Mouse (Mus musculus) neural tube, embryonic 11.5 days (tissue): ENCODE results near the gene Pnpla6. TPM values are rescaled to one million over a fixed set of nuclear protein-coding genes. Genes with fewer than 3 reads are reported as not detected.
A peak's percentile ranks its signal among the peaks of the same experiment; 100 is the strongest.

Experiments used
- ATAC-seq: fragments of 200-750 bp; cut with Nextera tagmentation; 2 replicates; pipeline ENCODE4 v1.8.0; 2017; ENCODE audit warnings: moderate number of reproducible peaks, mild to moderate bottlenecking, moderate TSS enrichment, moderate library complexity; ENCODE audit not compliant: insufficient read depth, low FRiP score, low TSS enrichment
- DNase-seq: peaks from one replicate; pipeline ENCODE4 v3.0.0-alpha.2; 2015; ENCODE audit warnings: low spot score
- H3K27ac ChIP-seq: fragments of 300-500 bp; sonication (generic); 2 replicates; pipeline ENCODE4 v1.5.1; 2014; ENCODE audit warnings: low read depth, mild to moderate bottlenecking, low read length
- H3K27me3 ChIP-seq: fragments of 300-500 bp; sonication (generic); 2 replicates; pipeline ENCODE4 v1.6.1; 2014; ENCODE audit warnings: mild to moderate bottlenecking, low read length, mixed read lengths; ENCODE audit not compliant: control insufficient read depth, insufficient read depth
- H3K36me3 ChIP-seq: fragments of 300-500 bp; sonication (generic); 2 replicates; pipeline ENCODE4 v1.6.1; 2014; ENCODE audit warnings: mild to moderate bottlenecking, low read length, moderate library complexity, mixed read lengths; ENCODE audit not compliant: control insufficient read depth, insufficient read depth
- H3K4me1 ChIP-seq: fragments of 300-500 bp; sonication (generic); 2 replicates; pipeline ENCODE4 v1.6.1; 2014; ENCODE audit warnings: low read length, mixed read lengths; ENCODE audit not compliant: control insufficient read depth, insufficient read depth
- H3K4me2 ChIP-seq: fragments of 300-500 bp; sonication (generic); 2 replicates; pipeline ENCODE4 v1.6.1; 2014; ENCODE audit warnings: low read depth, mild to moderate bottlenecking, moderate library complexity
- H3K4me3 ChIP-seq: fragments of 300-500 bp; sonication (generic); 2 replicates; pipeline ENCODE4 v1.5.1; 2014; ENCODE audit warnings: low read depth, low read length
- H3K9ac ChIP-seq: fragments of 300-500 bp; sonication (generic); 2 replicates; pipeline ENCODE4 v1.6.1; 2014; ENCODE audit warnings: mild to moderate bottlenecking, low read length
- H3K9me3 ChIP-seq: fragments of 300-500 bp; sonication (generic); 2 replicates; pipeline ENCODE4 v1.6.1; 2016; ENCODE audit warnings: low read length; ENCODE audit not compliant: control insufficient read depth
- WGBS: fragments of 180-500 bp; shearing (Covaris S2); extraction: QIAGEN DNeasy Blood & Tissue Kit; methylation state at CpG from one replicate; pipeline ENCODE4 v1.1.7; 2014; 5-methylcytosine and 5-hydroxymethylcytosine counted together
- polyA plus RNA-seq: library from polyadenylated mRNA; unstranded; fragments of >200 nt; fragmentation: Nextera tagmentation; extraction: Ambion mirVana; gene quantifications from 2 replicates; pipeline ENCODE4 v1.2.1, GENCODE M21; 2014

The Pnpla6 gene
- polyA plus RNA-seq, 1 experiment from 2014 or later, result 17.9 TPM

DNA sequence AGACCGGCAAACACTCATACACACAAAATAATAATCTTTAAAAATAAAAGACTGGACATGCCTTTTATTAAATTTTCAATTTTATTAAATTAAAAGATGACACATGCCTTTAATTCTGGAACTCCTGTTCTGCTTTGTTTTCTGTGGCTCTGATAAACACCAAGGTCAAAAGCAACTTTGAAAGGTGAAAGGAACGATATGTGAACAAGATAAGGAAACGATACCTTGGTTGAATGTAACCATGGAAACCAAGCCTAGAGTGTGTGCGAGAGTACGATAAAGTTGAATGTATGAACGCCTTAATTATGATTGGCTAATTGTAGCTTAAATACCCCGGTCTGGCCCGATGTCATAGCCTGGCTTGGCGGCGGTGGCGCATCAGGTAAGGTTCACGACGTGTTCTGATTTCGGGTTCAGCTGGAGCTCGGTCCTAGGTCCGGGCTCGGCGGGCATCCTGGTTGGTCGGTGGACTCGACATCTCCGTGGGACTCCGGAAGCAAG, 32.9 kb upstream of the Pnpla6 start:
- no peak overlapping the region for H3K4me2 ChIP-seq
- DNase-seq (no peak), ATAC-seq (no peak)
- no peaks in the 10 kb centered on the region for H3K36me3 ChIP-seq
- no peak overlapping the region for H3K4me3 ChIP-seq
- H3K9me3 ChIP-seq, result no peaks in the 10 kb centered on the region
- no peaks in the 10 kb centered on the region for H3K4me1 ChIP-seq
- WGBS, result 86% methylated on average over 22 of the region's 22 CpGs
- no peak overlapping the region for H3K27ac ChIP-seq
- H3K9ac ChIP-seq, result no peak overlapping the region
- H3K27me3 ChIP-seq, result no peaks in the 10 kb centered on the region

DNA sequence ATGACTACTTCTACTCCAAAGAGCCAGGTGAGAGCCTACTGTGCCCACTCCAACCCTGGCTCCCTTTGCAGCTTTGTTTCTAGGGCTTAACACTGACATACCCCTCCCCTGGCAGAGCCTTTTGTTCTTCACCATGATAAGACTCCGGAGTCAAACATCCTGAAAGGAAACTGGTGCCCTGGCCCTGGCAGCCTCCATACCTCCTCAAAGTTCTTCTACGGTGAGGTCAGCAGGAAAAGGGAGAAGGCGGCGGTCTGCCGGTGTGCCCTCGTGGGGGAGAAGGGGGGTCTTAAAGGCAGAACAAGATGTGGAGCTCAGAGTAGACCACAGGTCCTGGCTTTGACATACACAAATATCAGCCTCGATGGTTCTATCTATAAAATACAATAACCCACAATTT, 31.6 kb upstream of the Pnpla6 start:
- no peaks in the 10 kb centered on the region for H3K36me3 ChIP-seq
- H3K9ac ChIP-seq, result no peak overlapping the region
- H3K27ac ChIP-seq, result no peak overlapping the region
- H3K27me3 ChIP-seq, result no peaks in the 10 kb centered on the region
- H3K4me3 ChIP-seq, result no peak overlapping the region
- ATAC-seq (no peak), DNase-seq (no peak)
- no peaks in the 10 kb centered on the region for H3K4me1 ChIP-seq
- no peak overlapping the region for H3K4me2 ChIP-seq
- WGBS, result 91% methylated on average over 7 of the region's 7 CpGs
- H3K9me3 ChIP-seq, result no peaks in the 10 kb centered on the region

DNA sequence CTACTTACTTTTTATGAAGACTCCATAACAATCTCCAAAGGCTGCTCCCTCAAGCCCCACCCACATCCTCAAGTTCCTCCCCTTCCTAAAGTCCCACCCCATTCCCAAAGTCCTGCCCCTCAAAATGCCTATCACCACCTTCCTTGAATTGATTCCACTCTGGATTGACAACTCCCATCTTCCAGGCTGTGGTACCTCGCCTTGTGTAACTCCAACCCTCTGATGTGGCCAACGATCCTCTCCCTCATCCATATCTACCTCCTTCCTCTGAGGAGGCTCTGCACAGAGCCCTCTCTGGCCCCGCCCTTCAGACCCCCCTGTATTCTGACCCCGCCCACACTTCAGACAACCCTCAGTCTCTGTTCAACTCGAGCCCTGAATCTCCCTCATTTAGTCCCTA, 30.0 kb upstream of the Pnpla6 start:
- 34% methylated on average over 5 of the region's 5 CpGs for WGBS
- H3K4me2 ChIP-seq, result no peak overlapping the region
- H3K27me3 ChIP-seq, result no peaks in the 10 kb centered on the region
- no peak for DNase-seq
- no peaks in the 10 kb centered on the region for H3K4me1 ChIP-seq
- no peak overlapping the region for H3K27ac ChIP-seq
- H3K4me3 ChIP-seq, result no peak overlapping the region
- H3K36me3 ChIP-seq, result no peaks in the 10 kb centered on the region
- H3K9me3 ChIP-seq, result no peaks in the 10 kb centered on the region
- H3K9ac ChIP-seq, result no peak overlapping the region
- no peak for ATAC-seq

DNA sequence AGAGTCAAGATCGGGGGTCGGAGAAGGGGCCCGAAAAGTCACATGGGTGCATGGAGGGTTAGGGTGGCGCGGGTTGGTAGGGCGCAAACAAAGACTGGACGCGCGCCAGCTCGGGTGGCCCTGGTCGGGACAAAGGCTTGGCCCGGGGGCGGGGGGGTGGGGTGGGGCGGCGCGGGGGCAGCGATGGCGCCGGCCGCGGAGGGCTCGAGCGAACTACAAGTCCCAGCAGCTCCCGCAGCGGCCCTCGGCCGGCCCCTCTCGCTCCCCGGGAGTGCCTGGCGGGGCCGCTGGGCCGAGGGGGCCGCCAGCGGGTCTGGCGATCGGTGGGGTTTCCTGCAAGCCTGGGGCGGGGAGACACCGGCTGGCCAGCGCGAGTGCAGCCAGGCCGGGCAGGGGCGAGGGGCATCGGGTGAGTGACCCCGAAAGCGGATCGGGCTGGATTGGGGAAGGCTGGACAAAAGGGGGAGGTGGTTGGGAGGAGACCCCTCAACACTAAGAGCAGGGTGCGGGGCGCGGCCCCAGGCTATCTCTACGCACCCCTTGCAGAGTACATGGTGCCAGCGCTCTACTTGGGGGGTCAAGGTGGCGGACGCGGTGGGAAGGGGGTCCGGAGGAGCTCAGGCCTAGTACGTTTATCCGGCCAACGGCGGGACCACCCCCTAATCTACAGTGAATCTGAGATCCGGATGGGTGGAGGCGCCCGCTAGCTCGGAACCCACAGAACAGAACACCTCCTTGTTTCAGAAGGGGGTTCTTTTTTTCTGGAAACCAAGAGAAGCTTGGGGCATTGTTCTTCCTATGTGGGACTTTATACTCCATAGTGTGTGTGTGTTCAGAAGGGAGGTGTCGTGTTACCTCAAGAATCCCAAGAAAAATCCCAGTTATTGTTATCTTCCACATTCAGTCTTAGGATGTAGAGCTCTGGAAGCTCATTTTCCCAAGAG, 22.0 kb upstream of the Pnpla6 start, which contains the start of gene Zfp358:
Zfp358 (plus strand) TSS at position 238 of the 944 bp plus-strand sequence.
- peak within 1 kb of the TSS; percentile 81 for H3K9ac ChIP-seq
- DNase-seq (peak; percentile 89), ATAC-seq (peak; percentile 93)
- peak within 1 kb of the TSS; percentile 3 for H3K27ac ChIP-seq
- H3K9me3 ChIP-seq, result peaks cover 5% of the 10 kb centered on the region; the same call in 1 of the 2 replicates
- H3K27me3 ChIP-seq, result no peaks in the 10 kb centered on the region
- peak within 1 kb of the TSS; percentile 61 for H3K4me3 ChIP-seq
- under 1% methylated on average over 52 of the region's 64 CpGs for WGBS
- H3K36me3 ChIP-seq, result peaks cover 19% of the 10 kb centered on the region
- peak within 1 kb of the TSS; percentile 61 for H3K4me2 ChIP-seq
- no peaks in the 10 kb centered on the region for H3K4me1 ChIP-seq

DNA sequence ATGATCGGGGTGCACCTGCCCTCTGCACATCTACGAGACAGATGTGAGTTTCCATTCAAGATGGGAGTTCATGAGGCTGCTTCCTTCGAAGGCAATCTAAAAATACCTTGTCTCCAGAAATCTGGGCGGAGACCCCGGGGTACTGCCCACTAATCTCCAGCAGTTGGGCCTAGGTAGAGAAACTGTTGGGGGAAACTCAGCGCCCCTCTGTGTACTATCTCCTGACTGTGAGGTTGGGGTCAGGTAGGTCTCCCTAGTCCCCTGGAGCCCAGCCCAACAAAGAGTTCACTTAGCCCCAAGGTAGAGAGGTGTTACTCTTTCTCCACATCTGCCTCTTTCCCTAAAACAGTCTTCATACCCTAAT, 21.4 kb upstream of the Pnpla6 start:
- Histone ChIP-seq H3K4me2 (peak overlapping the region; percentile 61), H3K27me3 (no peaks in the 10 kb centered on the region), H3K36me3 (peaks cover 19% of the 10 kb centered on the region), H3K4me3 (peak overlapping the region; percentile 61), H3K27ac (no peak overlapping the region), H3K9me3 (peaks cover 5% of the 10 kb centered on the region; the same call in 1 of the 2 replicates), H3K9ac (peak overlapping the region; percentile 81), H3K4me1 (no peaks in the 10 kb centered on the region)
- 53% methylated on average over 6 of the region's 6 CpGs for WGBS
- DNase-seq (no peak), ATAC-seq (no peak)

DNA sequence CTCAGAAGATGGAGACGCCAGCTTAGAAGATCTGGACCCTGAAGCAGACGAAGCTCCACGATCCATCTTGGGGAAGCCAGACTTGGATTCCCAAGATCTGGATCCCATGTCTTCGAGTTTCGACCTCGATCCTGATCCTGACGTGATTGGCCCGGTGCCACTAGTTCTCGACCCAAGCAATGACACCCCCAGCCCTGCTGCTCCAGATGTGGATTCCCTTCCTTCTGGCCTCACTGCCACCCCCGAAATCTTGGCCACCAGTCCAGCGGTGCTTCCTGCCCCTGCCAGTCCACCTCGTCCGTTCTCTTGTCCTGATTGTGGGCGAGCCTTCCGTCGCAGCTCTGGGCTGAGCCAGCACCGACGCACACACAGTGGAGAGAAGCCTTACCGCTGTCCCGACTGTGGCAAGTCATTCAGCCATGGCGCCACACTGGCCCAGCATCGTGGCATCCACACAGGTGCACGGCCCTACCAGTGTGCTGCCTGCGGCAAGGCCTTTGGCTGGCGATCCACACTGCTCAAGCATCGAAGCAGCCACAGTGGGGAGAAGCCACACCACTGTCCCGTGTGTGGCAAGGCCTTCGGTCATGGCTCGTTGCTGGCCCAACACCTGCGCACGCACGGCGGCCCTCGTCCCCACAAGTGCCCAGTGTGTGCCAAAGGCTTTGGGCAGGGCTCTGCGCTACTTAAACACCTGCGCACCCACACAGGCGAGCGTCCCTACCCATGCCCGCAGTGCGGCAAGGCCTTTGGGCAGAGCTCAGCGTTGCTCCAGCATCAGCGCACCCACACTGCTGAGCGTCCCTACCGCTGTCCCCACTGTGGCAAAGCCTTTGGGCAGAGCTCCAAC, 19.4 kb upstream of the Pnpla6 start:
- no peak overlapping the region for H3K9ac ChIP-seq
- H3K4me1 ChIP-seq, result peaks cover under 1% of the 10 kb centered on the region; the same call in 1 of the 2 replicates
- H3K36me3 ChIP-seq, result peaks cover 19% of the 10 kb centered on the region
- no peak overlapping the region for H3K27ac ChIP-seq
- peaks cover 5% of the 10 kb centered on the region; the same call in 1 of the 2 replicates for H3K9me3 ChIP-seq
- no peak overlapping the region for H3K4me2 ChIP-seq
- no peak for DNase-seq
- H3K4me3 ChIP-seq, result no peak overlapping the region
- ATAC-seq, result no peak
- WGBS, result 97% methylated on average over 44 of the region's 44 CpGs
- no peaks in the 10 kb centered on the region for H3K27me3 ChIP-seq

DNA sequence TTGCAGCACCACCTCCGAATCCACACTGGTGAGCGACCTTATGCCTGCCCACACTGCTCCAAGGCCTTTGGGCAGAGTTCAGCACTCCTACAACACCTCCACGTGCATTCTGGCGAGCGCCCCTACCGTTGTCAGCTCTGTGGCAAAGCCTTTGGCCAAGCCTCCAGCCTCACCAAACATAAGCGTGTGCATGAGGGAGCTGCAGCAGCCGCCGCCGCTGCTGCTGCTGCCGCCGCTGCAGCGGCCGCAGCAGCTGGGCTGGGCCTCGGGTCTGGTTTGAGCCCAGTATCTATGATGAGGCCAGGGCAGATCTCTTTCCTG, 18.8 kb upstream of the Pnpla6 start:
- H3K4me2 ChIP-seq, result no peak overlapping the region
- ATAC-seq (no peak), DNase-seq (no peak)
- H3K27ac ChIP-seq, result no peak overlapping the region
- no peak overlapping the region for H3K9ac ChIP-seq
- H3K27me3 ChIP-seq, result no peaks in the 10 kb centered on the region
- H3K9me3 ChIP-seq, result peaks cover 5% of the 10 kb centered on the region; the same call in 1 of the 2 replicates
- peaks cover 19% of the 10 kb centered on the region for H3K36me3 ChIP-seq
- WGBS, result 93% methylated on average over 15 of the region's 15 CpGs
- H3K4me3 ChIP-seq, result no peak overlapping the region
- H3K4me1 ChIP-seq, result peaks cover 6% of the 10 kb centered on the region

DNA sequence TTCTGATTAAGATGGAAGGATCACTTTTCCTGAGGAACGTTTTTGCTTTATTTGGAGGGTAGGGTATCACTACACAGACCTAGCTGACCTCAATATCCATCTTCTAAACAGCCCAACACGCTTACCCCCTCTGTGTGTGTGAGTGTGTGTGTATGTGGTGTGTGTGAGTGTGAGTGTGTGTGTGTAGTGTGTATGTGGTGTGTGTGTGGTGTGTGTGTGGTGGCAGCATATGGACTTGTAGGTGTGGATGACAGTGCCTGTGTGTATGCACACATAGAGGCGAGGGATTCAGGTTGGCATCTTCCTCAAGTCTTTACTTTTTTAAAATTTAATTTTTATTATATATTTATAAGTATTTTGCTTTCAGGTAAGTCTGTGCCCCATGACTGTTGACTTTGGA, 16.6 kb upstream of the Pnpla6 start:
- H3K4me3 ChIP-seq, result no peak overlapping the region
- H3K4me1 ChIP-seq, result peaks cover 6% of the 10 kb centered on the region
- no peak overlapping the region for H3K27ac ChIP-seq
- no peak overlapping the region for H3K4me2 ChIP-seq
- H3K36me3 ChIP-seq, result peaks cover 19% of the 10 kb centered on the region
- H3K9me3 ChIP-seq, result peaks cover 5% of the 10 kb centered on the region; the same call in 1 of the 2 replicates
- H3K27me3 ChIP-seq, result no peaks in the 10 kb centered on the region
- WGBS, result 91% methylated on average over 3 of the region's 3 CpGs
- ATAC-seq (no peak), DNase-seq (no peak)
- H3K9ac ChIP-seq, result no peak overlapping the region
